Mouse (Mus musculus): ENCODE data around the gene Syt7. TPM values are rescaled to one million over a fixed set of nuclear protein-coding genes. Genes with fewer than 3 reads are reported as not detected.

The Syt7 gene
- 1.2 TPM for polyA plus RNA-seq (2014; fragmentation: Illumina TruSeq; extraction: RNeasy Lipid Tissue Mini Kit (QIAGEN cat#74804); ENCODE audit: low replicate concordance)

DNA sequence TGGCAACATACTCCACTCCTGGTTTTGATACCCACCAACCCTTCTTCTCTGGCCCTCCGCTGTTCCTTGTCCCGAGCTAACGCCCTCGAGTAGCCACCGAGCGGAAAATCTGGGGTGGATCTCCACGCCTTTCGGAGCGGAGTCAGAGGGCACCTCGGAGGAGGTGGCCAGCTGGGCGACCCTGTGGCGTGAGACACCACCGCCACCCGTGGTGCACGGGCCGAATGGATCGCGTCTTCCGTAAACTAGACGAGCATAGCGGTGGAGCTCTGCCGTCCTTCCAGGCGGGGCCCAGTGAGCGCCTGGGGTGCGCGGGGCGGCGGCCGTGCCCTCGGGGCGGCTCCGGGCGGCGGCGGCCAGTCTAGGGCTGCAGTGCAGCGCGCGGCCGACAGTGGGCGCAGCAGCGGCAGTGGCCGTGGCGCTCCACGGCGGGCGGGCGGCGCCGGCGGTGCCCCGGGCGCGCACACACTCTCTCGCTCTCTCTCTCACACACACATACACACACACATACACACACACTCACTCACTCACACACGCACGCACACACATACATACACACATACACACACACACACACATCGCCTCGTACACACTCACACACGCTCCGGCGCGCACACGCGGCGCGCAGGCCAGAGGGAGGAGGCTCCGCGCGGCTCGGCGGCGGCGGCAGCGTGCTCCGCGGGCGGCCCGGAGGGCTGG lies at the start of gene Syt7:
Gene Syt7 (plus strand): TSS at position 476 of the 699 bp plus-strand sequence.

DNA sequence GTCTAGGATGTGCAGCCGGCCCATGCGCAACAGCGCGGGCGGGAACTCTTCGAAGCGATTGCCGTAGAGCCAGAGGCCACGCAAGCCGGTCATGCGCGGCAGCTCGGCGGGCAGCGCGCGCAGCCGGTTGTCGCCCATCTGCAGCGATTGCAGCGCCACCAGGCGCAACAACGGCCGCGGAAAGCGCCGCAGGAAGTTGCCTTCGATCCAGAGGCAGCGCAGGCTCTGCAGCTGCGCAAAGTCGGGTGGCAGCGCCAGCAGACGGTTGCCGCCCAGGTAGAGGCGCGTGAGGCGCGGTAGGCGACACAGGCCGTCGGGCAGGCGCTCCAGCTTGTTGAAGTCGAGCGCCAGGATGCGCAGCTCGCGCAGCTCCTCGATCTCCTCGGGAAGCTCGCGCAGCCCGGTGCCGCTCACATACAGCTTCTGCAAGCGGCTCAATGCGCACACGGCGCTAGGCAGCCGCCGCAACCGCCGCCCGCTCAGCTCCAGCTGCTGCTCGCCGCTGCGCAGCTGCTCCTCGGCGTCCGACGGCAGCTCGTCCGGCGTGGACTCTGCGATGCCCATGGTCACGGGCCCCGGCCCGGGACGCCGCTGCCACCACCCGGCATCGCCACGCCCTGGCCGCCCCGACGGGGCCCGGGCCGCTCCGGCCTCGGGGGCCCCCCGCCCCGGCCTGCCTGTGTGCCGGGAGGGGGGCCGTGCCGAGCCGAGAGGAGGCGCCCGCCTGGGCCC lies 68.0 kb downstream of the Syt7 start, which contains the start of gene Lrrc10b:
Gene Lrrc10b (minus strand): TSS at position 722 of the 732 bp plus-strand sequence.

DNA sequence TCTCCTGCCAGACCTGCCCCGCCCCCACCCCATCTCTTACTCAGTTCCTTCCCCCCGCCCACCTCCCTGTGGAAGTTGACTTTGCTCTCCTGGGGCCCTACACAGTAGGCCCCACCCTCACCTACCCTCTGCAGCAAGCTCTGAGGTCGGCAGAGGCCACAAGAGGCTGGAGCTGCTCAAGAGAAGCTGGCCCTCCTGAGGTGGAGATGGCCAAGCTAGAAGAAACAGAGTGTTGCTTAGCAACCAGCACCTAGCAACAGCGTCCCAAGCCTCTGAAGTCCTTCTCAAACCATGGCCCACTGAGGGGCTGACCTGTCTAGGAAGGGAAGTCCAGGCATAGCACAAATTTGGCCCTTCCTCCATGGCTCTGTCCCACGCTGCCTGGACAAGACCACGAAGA lies 93.8 kb downstream of the Syt7 start, which contains the start of gene Ppp1r32:
Gene Ppp1r32 (minus strand): TSS at position 226 of the 400 bp plus-strand sequence.

Other genes starting within 250 kb of the Syt7 start
- gene Fads1, start 206.2 kb upstream of the Syt7 start, polyA plus RNA-seq (2014; fragmentation: Illumina TruSeq; extraction: RNeasy Lipid Tissue Mini Kit (QIAGEN cat#74804); ENCODE audit: low replicate concordance) = 23.1 TPM
- gene Tmem258, start 185.1 kb upstream of the Syt7 start, polyA plus RNA-seq (2014; fragmentation: Illumina TruSeq; extraction: RNeasy Lipid Tissue Mini Kit (QIAGEN cat#74804); ENCODE audit: low replicate concordance) = 12.3 TPM
- gene Fen1, start 184.9 kb upstream of the Syt7 start, polyA plus RNA-seq (2014; fragmentation: Illumina TruSeq; extraction: RNeasy Lipid Tissue Mini Kit (QIAGEN cat#74804); ENCODE audit: low replicate concordance) = 2.0 TPM
- gene Myrf, start 148.3 kb upstream of the Syt7 start, polyA plus RNA-seq (2014; fragmentation: Illumina TruSeq; extraction: RNeasy Lipid Tissue Mini Kit (QIAGEN cat#74804); ENCODE audit: low replicate concordance) = 3.0 TPM
- not detected for gene Dagla, start 84.2 kb upstream of the Syt7 start, polyA plus RNA-seq (2014; fragmentation: Illumina TruSeq; extraction: RNeasy Lipid Tissue Mini Kit (QIAGEN cat#74804); ENCODE audit: low replicate concordance)
- not detected for gene Lrrc10b, start 68.4 kb downstream of the Syt7 start, polyA plus RNA-seq (2014; fragmentation: Illumina TruSeq; extraction: RNeasy Lipid Tissue Mini Kit (QIAGEN cat#74804); ENCODE audit: low replicate concordance)
- gene Ppp1r32, start 93.8 kb downstream of the Syt7 start, polyA plus RNA-seq (2014; fragmentation: Illumina TruSeq; extraction: RNeasy Lipid Tissue Mini Kit (QIAGEN cat#74804); ENCODE audit: low replicate concordance) = not detected
- gene Cpsf7, start 136.2 kb downstream of the Syt7 start, polyA plus RNA-seq (2014; fragmentation: Illumina TruSeq; extraction: RNeasy Lipid Tissue Mini Kit (QIAGEN cat#74804); ENCODE audit: low replicate concordance) = 66.4 TPM
- gene Sdhaf2, start 137.1 kb downstream of the Syt7 start, polyA plus RNA-seq (2014; fragmentation: Illumina TruSeq; extraction: RNeasy Lipid Tissue Mini Kit (QIAGEN cat#74804); ENCODE audit: low replicate concordance) = 51.4 TPM
- 1.3 TPM for gene Tmem216, start 167.1 kb downstream of the Syt7 start, polyA plus RNA-seq (2014; fragmentation: Illumina TruSeq; extraction: RNeasy Lipid Tissue Mini Kit (QIAGEN cat#74804); ENCODE audit: low replicate concordance)
- 2.1 TPM for gene Cyb561a3, start 188.1 kb downstream of the Syt7 start, polyA plus RNA-seq (2014; fragmentation: Illumina TruSeq; extraction: RNeasy Lipid Tissue Mini Kit (QIAGEN cat#74804); ENCODE audit: low replicate concordance)
- 2.0 TPM for gene Tmem138, start 188.3 kb downstream of the Syt7 start, polyA plus RNA-seq (2014; fragmentation: Illumina TruSeq; extraction: RNeasy Lipid Tissue Mini Kit (QIAGEN cat#74804); ENCODE audit: low replicate concordance)
- gene Ddb1, start 216.2 kb downstream of the Syt7 start, polyA plus RNA-seq (2014; fragmentation: Illumina TruSeq; extraction: RNeasy Lipid Tissue Mini Kit (QIAGEN cat#74804); ENCODE audit: low replicate concordance) = 63.5 TPM
- gene Tkfc, start 216.6 kb downstream of the Syt7 start, polyA plus RNA-seq (2014; fragmentation: Illumina TruSeq; extraction: RNeasy Lipid Tissue Mini Kit (QIAGEN cat#74804); ENCODE audit: low replicate concordance) = 29.7 TPM
- gene Vwce, start 245.1 kb downstream of the Syt7 start, polyA plus RNA-seq (2014; fragmentation: Illumina TruSeq; extraction: RNeasy Lipid Tissue Mini Kit (QIAGEN cat#74804); ENCODE audit: low replicate concordance) = 3.6 TPM